Mouse (Mus musculus): ENCODE results near the gene Cox17.
A peak's percentile ranks its signal among the peaks of the same experiment; 100 is the strongest.

The Cox17 gene

GRCm38 (mm10) chr16:38371705-38372296, 25.0 kb downstream of the Cox17 start:
- no peak for DNase-seq (ENCODE audit: low spot score)

- no peak for DNase-seq (ENCODE audit: low spot score)
Measured at GRCm38 (mm10) chr16:38372876-38373275, 26.1 kb downstream of the Cox17 start.

GRCm38 (mm10) chr16:38373439-38373838, 26.6 kb downstream of the Cox17 start:
- DNase-seq (ENCODE audit: low spot score), result no peak

- DNase-seq (ENCODE audit: low spot score), result no peak
Measured at GRCm38 (mm10) chr16:38373941-38374340, 27.1 kb downstream of the Cox17 start.

GRCm38 (mm10) chr16:38374379-38375140, 27.8 kb downstream of the Cox17 start:
- no peak for DNase-seq (ENCODE audit: low spot score)

- DNase-seq (ENCODE audit: low spot score), result no peak
Measured at GRCm38 (mm10) chr16:38375182-38375581, 28.4 kb downstream of the Cox17 start.

GRCm38 (mm10) chr16:38376163-38376840, 29.5 kb downstream of the Cox17 start:
- DNase-seq (ENCODE audit: low spot score), result peak; percentile 69

- no peak for DNase-seq (ENCODE audit: low spot score)
Measured at GRCm38 (mm10) chr16:38376841-38377249, 30.1 kb downstream of the Cox17 start.

- DNase-seq (ENCODE audit: low spot score), result no peak
Measured at GRCm38 (mm10) chr16:38377546-38377945, 30.8 kb downstream of the Cox17 start.

- DNase-seq (ENCODE audit: low spot score), result no peak
Measured at GRCm38 (mm10) chr16:38378591-38378990, 31.8 kb downstream of the Cox17 start.

GRCm38 (mm10) chr16:38379088-38379487, 32.3 kb downstream of the Cox17 start:
- DNase-seq (ENCODE audit: low spot score), result no peak

- no peak for DNase-seq (ENCODE audit: low spot score)
Measured at GRCm38 (mm10) chr16:38379493-38379892, 32.7 kb downstream of the Cox17 start.

GRCm38 (mm10) chr16:38379926-38380325, 33.1 kb downstream of the Cox17 start:
- no peak for DNase-seq (ENCODE audit: low spot score)

- DNase-seq (ENCODE audit: low spot score), result no peak
Measured at GRCm38 (mm10) chr16:38383683-38384082, 36.9 kb downstream of the Cox17 start.

- DNase-seq (ENCODE audit: low spot score), result no peak
Measured at GRCm38 (mm10) chr16:38385184-38385634, 38.4 kb downstream of the Cox17 start.

- DNase-seq (ENCODE audit: low spot score), result no peak
Measured at GRCm38 (mm10) chr16:38385700-38386099, 38.9 kb downstream of the Cox17 start.

- DNase-seq (ENCODE audit: low spot score), result no peak
Measured at GRCm38 (mm10) chr16:38387389-38387788, 40.6 kb downstream of the Cox17 start.

- DNase-seq (ENCODE audit: low spot score), result no peak
Measured at GRCm38 (mm10) chr16:38388757-38389156, 42.0 kb downstream of the Cox17 start.

GRCm38 (mm10) chr16:38389284-38389893, 42.6 kb downstream of the Cox17 start:
- DNase-seq (ENCODE audit: low spot score), result no peak

- no peak for DNase-seq (ENCODE audit: low spot score)
Measured at GRCm38 (mm10) chr16:38390322-38390721, 43.5 kb downstream of the Cox17 start.

- no peak for DNase-seq (ENCODE audit: low spot score)
Measured at GRCm38 (mm10) chr16:38392126-38392894, 45.5 kb downstream of the Cox17 start.

GRCm38 (mm10) chr16:38394191-38394618, 47.4 kb downstream of the Cox17 start:
- no peak for DNase-seq (ENCODE audit: low spot score)

Measured in retina, embryonic 14.5 days (tissue).